Mouse (Mus musculus): ENCODE data around the gene Ruvbl1.

The Ruvbl1 gene

DNA sequence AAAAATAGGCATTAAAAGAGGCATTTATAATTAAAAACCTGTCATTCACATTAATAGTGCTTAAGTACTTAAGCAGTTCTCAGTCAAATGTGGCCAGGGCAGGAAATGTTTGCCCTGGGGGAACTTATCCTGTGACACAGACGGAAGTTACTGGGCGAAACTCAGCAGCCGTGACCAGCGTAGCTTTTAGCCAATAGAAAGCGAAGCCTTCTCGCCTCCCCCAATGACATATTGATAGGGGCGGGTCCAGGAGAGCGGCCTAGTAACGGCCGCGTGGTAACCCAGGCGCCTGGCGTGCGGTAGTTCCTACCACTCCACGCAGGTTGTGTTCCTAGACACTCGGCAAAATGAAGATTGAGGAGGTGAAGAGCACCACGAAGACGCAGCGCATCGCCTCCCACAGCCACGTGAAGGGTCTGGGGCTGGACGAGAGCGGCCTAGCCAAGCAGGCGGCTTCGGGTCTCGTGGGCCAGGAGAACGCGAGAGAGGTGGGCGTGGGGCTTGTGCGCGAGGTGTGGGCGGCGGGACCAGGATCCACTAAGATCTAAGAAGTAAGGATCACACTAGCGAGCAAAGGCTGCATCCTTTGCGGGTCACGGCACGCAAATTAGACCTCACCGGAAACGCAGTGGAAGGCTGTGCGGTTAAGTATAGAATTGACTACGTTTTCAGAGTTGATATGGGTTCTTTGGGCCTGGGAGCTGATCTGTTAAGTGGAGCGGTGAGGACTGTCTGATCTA is at the start of gene Ruvbl1:
Gene Ruvbl1, plus strand, starts transcription at position 229 of the 740 bp plus-strand sequence.
- DNase-seq (ENCODE audit: low read depth, low spot score), result peak; percentile 95

DNA sequence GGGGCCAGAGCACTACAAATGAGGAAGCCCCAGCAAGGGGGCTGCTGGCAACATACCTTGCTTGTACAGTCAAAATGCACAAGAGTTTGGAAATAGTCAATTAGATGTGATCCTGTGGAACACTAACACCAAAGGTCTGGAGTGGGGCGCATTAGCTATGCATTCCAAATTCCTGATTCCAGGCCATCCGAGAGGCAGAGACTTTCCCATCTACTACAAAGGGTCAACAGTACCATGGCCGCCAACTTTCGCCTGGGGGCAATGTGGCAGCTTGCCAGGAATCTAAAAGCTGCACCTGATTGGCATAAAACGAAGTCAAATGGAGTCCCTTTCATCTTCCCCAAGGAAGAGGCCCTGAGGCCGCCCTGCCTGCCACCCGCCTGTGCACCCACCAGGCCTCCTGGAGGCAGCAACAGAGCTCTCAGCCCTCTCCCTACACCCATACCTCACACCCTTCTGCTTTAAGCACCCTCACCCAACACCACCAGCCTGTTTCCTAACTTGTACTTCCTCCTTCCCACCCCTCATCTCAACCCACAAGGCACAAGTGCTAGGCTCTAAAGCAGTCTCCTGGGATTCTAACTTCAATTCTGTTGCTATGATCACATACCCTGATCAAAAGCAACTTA is 49.0 kb upstream of the Ruvbl1 start:
- peak; percentile 69 for DNase-seq (ENCODE audit: low read depth, low spot score)

DNA sequence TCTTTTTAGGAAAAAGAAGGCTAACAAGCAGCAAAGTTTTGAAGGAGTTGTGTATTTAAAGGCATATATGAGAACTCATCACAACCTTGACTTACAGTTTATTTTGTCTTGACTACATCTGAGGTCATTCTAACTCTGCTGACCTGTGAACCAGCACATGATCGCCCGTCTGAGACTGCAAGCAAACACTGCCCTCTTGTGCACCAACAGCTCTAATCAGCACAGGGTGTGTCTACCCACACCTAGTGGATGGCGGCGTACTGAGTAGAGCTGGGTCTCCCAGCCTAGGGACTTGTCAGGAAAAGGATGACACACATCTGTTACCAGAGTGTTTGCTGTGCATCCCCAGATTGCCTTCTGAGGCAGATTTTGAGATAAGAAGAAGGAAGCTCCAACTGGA is 34.0 kb upstream of the Ruvbl1 start:
- peak; percentile 31 for DNase-seq (ENCODE audit: low read depth, low spot score)

DNA sequence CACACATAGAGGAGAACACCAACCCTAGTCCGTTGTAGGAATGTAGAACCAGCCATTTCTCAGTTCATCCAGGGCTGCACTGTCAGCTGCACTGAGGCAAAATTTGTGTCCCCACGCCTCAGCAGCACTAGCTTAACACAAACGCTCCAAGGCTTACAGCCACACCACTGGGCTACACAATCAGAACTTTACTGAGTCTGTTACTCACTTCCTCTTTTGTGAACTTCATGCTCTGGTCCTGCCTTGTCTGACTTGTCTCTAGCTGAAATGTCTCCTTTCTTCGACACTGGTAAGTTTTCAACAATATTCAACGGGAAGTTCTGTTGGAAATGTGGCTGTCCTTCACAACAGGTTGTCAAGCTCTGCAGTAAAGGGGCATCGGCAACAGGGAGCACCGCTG is 29.6 kb upstream of the Ruvbl1 start:
- no peak for DNase-seq (ENCODE audit: low read depth, low spot score)

DNA sequence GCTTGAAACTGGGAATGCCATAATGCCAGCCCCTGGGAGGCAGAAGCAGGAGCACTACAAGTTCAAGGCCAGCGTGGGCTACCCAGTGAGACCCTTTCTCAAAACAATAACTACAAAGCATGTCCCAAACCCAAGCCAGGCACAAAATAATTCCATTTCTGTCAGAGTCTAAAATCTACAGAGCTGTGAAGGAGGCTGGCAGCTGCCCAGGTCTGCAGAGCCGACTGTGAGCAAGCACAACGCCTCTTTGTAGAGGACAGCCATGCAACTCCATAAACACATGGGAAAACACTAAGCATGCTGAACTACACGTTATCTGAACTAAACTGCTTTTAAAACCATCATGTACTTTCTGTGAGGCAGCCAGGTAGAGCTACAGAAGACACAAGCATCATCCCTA is 26.2 kb upstream of the Ruvbl1 start:
- no peak for DNase-seq (ENCODE audit: low read depth, low spot score)

DNA sequence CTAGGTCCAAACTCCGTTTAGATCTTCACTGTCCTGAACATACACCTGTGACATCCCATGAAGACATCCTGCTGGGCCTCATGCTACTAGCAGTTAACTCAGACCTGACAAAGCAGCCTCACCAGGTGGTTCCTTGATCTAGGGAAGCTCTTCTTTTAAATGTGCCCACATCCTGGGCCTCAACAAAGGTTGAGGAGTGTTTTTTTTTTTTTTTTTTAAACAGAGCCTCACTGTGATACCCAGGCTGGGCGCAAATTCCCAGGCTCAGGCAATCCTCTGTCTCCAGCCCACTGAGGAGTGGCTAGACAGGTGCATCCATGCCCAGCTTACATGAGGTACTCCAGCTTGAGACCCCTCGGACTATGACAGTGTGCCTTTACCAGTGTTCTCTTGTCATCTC is 22.7 kb upstream of the Ruvbl1 start:
- no peak for DNase-seq (ENCODE audit: low read depth, low spot score)

DNA sequence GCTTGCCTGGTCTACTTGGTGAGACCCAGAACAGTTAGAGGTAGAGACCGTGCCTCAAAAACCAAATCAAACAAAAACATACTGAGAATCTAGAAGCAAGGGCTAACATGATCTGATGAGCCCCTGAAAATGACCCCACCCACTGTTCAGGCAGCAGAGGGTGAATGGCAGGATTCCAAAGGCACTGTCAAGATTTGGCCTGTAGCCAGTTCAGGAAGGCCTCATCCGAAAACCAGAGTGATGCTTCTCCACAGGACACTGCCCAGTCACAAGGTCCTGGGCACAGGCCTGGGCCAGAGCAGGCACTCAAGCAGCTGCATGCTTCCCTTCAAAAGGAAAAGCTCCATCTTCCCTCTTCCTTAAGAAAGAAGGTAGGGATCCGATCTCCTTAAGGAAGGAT is 21.8 kb upstream of the Ruvbl1 start:
- no peak for DNase-seq (ENCODE audit: low read depth, low spot score)

DNA sequence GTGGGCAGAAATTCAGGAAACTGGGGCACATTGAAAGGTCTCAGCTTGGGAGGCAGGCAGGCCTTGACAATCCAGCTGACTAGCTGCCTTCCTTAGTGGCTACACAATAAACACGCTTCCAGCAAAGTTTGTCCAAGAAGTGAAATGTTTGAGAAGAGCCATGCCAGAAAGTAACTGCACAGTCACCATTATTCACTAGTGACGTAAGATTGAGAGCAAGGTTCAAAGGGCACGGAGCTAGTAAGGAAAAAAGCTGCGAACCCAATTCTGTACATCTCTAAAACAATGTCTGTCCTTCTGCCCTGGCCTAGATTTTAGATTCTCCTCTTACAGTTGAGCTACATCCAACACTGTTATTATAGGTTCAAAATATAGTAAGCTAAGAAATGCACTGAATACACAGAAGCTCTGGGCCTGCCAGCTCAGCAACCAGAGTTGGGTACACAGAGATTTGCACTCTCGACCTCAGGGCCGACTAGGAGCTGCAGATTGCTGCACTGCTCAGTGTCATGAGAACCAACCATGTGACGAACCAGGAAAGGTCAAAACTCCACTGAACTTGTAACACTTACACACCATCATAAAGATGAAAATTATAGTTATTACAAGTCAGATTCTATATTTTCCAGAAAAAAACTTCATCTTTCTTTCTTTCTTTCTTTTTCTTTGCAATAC is 21.0 kb upstream of the Ruvbl1 start:
- DNase-seq (ENCODE audit: low read depth, low spot score), result no peak

DNA sequence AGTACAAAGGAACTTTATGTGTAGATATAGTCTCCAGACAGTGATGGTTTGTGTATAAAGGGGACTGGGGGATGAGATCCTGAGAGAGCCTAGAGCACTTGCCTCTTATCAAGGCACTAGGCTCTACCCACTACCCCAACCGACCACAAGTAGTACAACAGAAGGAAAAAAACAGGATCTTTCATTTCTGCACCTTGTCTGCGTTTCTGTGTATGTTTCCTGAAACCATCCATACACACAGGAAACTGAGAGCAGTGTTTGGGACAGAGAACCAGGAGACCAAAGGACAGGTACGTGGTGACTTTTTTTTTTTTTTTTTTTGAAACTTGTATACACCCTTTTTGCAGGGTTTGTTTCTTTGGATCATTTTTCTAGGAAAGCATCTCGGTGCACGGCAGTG is 19.5 kb upstream of the Ruvbl1 start:
- no peak for DNase-seq (ENCODE audit: low read depth, low spot score)

DNA sequence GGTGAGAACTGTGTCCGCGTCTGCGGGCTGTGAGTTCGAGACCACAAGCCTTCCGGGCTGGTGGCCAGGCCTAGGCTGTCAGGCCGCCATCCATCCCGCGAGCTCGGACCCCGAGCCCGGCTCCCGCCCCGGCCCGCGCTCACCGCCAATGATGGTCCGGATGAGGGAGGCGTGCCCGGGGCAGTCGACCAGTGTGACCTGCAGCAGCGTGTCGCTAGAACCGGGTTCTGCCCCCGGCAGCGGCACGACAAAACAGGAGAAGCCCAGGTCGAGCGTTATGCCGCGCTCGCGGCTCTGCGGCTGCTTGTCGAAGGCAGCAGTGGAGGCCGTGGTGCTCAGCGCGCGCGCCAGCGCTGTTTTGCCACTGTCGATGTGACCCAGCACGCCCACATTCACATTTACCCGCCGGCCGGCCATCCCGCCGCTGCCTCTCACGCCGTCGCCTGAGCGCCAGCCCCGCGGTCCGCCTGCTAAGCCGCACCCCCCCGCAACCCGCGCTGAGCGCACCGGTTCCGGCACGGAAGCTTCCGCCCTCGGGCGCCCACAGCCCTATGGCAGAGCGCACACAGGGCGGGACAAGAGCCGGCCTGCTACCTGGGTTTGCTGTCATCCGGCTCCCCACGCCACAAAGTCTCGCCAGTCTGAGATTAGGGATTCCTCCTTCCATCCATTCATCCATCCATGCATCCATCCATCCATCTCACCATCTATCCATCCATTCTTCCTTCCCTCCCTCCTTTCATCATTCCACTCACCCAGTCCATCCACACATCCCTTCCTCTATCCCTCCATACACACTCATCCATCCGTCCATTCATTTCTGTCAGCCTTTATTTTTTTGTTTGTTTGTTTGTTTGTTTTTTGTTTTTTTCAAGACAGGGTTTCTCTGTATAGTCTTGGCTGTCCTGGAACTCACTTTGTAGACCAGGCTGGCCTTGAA is 18.9 kb upstream of the Ruvbl1 start, which contains the start of gene Eefsec:
Gene Eefsec, minus strand, starts transcription at position 477 of the 940 bp plus-strand sequence.
- peak; percentile 79 for DNase-seq (ENCODE audit: low read depth, low spot score)

DNA sequence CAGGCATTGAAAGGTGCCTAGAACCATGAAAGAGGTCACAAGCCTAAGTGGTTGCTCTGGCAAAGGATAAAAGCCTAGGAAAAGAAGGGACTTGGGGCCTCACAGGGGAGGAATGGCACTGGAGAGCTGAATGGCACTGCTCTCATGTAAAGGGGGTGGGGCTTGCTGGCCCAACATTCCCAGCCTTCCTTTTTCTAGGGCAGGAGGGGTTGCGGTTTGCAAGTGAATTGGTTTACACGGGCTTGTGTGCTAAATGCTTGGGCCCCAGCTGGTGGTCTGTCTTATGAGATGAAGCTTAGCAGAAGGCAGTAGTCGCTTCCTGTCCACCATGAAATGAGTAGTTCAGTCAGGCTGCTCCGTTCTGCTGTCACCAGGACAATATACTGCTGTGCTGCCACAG is 17.8 kb upstream of the Ruvbl1 start:
- no peak for DNase-seq (ENCODE audit: low read depth, low spot score)

DNA sequence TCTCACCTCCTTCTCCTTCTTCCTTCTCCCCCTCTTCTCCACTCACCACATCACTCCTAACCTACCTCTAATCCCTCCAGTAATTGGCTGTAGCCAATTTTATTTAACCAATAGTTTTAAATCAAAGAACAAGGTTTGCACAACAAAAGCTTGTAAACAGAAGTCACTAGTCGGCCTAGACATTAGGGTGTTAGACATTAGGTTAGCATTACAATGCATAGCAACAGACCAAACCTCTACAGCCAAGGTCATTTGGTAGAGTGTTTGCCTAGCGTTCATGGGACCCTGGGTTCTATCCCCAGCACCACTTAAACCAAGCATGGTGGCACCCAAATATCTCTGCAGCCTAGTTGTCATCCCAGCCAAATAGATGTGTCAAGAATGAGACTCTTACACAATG is 10.7 kb upstream of the Ruvbl1 start:
- no peak for DNase-seq (ENCODE audit: low read depth, low spot score)

DNA sequence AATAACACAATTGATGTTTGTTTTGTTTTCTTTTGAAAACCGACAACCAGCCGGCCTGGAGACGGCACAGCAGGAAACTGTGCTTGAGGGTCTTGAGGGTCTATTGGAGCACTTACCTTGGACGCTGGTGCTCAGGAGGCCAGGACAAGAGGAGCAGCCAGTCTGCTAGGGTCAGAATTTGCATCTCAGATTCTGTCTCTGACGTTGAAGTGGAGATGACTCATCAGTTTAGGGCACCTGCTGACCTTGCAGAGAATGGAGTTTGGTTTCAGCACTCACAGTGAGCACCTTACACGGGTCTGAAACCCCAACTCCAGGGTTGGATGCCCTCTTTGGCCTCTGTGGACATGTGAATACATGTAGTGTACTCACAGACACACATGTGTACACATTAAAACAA is 4.7 kb downstream of the Ruvbl1 start:
- DNase-seq (ENCODE audit: low read depth, low spot score), result no peak

DNA sequence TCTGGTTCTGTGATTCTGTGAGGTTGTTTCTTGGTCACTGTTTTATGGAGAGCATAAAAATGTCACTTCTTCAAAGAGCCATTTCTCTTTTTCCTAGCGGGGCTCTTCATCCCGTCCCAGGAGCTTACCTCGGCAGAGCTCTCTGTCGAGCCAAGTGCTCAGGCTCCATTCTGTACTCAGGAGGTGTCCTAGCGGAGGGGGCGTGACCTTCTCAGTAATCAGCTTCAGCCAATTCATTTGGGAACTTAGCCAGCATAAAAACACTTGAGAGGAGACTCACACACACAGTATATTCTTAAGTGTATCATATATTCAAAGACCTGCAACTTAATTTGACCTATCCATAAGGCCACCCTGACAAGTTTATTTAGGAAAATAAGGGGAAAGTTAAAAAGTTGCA is 15.2 kb downstream of the Ruvbl1 start:
- no peak for DNase-seq (ENCODE audit: low read depth, low spot score)

DNA sequence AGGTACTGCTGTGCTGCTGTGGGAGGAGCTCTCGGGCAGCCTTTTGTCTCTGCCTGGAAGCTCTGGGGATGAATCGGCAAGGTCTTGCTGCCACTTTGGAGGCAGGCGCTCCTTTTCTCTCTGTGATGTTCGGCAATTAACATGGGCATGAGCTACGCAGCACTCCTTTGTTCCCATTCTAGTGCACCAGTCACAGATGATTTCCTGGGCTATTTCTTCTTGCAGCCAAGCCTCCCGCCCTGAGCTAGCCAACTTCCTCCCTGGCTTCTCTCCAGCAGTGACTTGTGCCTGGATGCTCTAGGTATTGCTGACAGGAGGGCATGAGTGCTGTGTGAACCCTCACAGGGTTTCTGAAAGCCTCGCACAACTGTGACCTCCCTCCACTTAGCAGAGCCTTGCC is 17.9 kb downstream of the Ruvbl1 start:
- DNase-seq (ENCODE audit: low read depth, low spot score), result no peak

DNA sequence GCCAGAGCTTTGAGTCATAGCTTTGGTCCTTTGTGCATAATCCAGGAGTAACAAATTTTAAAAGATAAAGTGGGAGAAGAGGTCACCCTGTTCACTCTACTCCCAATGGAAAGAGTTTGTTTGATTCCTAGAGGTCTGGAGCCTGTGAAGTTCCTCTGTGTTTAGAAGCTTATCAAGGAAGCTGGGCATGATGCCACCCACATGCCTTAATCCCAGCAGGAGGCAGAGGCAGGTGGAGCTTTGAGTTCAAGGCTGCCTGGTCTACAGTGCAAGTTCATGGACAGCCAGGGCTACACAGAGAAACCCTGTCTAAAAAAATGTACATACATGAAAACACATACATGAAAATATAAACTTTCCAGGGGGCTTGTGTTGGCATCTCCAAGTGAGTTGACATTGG is 18.7 kb downstream of the Ruvbl1 start:
- DNase-seq (ENCODE audit: low read depth, low spot score), result no peak

DNA sequence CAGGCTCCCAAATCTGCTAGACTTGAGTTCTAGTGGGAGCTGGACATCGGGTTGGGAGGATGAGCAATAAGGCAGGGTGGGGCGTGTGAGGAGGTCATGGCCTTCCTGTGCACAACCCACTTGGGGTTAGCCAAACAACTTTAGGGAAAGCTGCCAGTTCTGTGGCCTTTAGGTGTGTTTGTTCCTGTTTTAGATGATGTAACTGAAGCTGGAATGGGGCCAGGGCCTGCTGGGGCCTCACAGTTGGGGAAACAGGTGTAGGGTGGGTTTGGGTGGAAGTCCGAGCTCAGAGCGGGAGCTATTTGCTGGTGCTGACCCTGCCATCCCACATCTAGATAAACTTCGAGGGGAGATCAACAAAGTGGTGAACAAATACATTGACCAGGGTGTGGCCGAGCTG is 20.2 kb downstream of the Ruvbl1 start:
- no peak for DNase-seq (ENCODE audit: low read depth, low spot score)

DNA sequence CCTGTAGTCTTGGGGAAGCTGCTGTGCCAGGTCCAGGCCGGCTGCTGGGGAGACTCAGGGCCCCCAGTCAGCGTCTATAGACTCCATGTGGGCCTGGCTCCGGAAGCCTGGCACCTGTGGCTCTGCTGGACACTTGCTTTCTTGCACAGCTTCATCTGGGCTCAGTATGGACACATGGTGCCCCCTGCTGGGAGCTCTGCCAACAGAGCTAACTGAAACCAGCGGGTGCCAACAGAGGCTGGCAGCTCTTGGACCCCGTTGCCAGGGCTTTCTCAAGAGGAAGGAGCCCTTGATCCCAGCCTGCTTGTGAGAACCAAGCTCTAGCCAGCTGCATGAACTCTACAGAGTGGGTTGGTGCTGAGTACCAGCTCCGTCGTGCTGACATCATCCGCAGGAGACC is 21.7 kb downstream of the Ruvbl1 start:
- no peak for DNase-seq (ENCODE audit: low read depth, low spot score)

DNA sequence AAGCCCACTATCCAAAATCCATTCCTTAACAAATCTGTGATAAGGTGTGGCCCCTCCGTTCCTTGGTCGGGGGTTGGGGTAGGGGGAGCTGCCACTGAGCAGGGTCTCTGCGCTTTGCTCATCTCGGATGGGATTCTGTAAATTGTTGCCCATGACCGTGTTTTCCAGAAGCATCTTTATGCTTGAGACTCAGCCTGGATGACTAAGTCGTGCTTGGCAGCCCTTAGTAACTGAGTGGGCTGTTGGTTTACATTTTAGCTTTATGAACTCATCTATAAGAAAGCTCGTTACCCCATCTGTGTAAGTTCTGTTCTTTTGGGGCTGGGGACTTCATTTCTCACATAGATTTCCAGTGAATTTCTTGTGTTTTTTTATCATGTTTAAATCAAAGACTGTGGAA is 23.8 kb downstream of the Ruvbl1 start:
- no peak for DNase-seq (ENCODE audit: low read depth, low spot score)

DNA sequence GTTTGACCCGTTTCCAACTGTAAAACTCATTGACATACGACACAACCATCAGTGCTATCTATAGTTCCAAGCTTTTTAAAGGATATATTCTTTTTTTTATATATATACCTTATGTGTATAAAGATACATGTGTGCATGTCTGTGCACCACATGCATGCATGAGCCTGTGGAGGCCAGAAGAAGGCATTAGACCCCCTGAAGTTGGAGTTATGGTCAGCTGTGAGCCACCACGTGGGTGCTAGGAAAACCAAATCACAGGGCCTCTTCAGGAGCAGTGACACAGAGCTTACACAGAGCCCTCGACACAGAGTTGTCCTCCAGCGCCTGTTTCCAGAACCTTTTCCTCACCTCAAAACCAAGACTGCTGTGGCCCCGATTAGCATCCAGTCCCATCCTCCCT is 24.6 kb downstream of the Ruvbl1 start:
- no peak for DNase-seq (ENCODE audit: low read depth, low spot score)

DNA sequence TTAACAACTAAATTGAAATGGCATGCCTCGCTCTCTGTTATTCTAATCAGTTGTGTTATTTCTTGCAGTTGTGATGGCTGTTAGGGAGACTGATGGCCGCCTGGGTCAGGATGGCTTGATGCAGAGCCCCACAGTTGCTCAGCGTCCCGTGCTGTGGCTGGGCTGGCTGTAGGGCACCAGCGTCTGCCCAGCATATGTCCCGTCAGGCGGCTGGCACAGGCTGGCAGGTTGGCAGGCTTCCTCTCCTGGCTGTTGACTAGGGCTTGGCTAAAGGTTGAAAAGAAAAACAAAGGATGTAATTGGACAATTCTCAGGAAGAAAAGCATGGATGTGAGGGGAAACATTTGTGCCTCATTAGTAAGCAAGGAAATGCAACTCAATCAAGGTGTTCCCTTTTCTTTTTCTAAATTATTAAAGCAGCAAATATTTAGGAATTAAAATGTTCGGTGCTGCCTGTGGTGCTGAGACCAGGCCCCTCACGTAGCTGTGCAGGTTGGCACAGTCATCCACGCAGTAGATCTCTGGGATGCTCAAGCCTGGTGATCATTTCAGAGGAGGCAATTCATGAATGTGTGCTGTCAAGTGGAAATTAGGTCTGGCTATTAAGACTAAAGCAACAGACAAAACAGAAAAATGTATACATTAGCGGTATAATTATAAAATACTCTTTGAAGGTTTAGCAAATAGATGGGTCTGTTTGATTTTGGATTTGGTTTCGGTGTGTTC is 25.6 kb downstream of the Ruvbl1 start:
- DNase-seq (ENCODE audit: low read depth, low spot score), result no peak

Data from forelimb bud, embryonic 11.5 days (tissue).